In the genomic region with DNA sequence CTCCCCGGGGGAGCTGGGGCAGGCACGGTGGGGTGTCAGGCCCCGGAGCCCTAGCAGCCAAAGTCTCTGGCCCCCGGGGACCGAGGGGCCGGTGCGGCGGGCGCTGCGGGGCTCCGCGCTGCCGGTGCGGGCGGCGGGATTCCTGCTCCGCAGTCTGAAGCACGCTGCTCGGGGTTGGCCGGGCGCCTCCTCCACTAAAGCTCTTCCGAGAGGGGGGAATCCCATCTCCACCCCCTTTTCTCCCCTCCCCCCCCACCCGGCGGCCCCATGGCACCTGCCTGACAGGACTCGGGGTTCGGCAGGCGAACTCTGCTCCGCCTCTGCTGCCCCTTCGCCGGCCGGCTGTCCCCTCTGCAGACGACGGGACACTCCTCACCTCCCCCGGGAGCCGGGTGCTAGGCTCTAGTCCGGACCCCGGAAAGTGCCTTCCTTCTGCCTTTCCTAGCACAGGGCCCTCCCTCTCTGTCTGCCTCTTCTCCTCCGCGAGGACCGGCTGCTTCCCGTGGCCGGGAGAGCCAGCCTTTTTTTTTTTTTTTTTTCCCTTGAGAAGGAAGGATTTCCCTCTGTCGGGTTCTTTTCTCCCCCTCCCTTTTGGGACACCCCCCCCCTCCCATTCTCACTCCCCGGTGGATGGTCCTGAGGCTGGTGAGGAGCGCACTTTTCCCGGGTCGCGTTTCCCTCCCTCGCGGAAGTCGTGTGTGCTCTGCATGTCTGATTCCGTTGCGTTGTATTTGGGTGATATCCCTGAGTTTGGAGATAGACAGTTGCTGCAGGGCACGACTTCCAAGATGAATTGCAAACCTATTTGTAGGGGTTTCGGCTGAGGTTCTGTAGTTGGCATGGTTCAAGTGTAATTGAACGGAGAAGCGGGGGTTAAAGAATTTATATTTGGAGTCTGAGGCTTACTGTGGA, we compare ENCODE assay signal across 9 mouse cellular contexts. TPM values are rescaled to one million over a fixed set of nuclear protein-coding genes. Genes with fewer than 3 reads are reported as not detected.
A peak's percentile ranks its signal among the peaks of the same experiment; 100 is the strongest.
DNase-seq lines count a peak whose midpoint lies in the region; ATAC-seq and TF ChIP-seq lines count a peak whose summit lies in the region.
"Had no signal": no experiment of that assay in that cellular context is flagged by ENCODE, and none has a peak within 500 bp of the region (broad histone marks: within the 10 kb centered on the region; RNA-seq: fewer than 3 reads in every experiment).

No protein-coding gene starts in this region.

- peak overlapping the region; percentile 65 for H3K4me2 ChIP-seq in forebrain, embryonic 16.5 days (ENCODE audit: low read length)
- H3K4me2 ChIP-seq in lung, postnatal 0 days (replicated peaks; ENCODE audit: low read depth, low read length) = peak overlapping the region; percentile 75

- H3K9me3 ChIP-seq in ES-Bruce4 (replicated peaks; ENCODE audit: control insufficient read depth, insufficient read depth, low read length, poor library complexity, severe bottlenecking) = no peaks in the 10 kb centered on the region
- H3K9me3 ChIP-seq in forebrain, embryonic 16.5 days (ENCODE audit: control insufficient read depth, low read length) = no peaks in the 10 kb centered on the region
- no peaks in the 10 kb centered on the region for H3K9me3 ChIP-seq in lung, postnatal 0 days (ENCODE audit: low read length)

- H3K9ac ChIP-seq in ES-Bruce4 (ENCODE audit: low read depth, poor library complexity, severe bottlenecking) = peak overlapping the region; percentile 69
- H3K9ac ChIP-seq in forebrain, embryonic 16.5 days (replicated peaks; ENCODE audit: low read depth, low read length) = peak overlapping the region; percentile 92
- H3K9ac ChIP-seq in lung, postnatal 0 days (replicated peaks; ENCODE audit: low read depth) = peak overlapping the region; percentile 71

- TF ChIP-seq EP300 in ES-Bruce4 (IDR thresholded peaks at IDR 0.05; ENCODE audit: insufficient read depth, low read depth, low read length) = no peak
- no peak for TF ChIP-seq EP300 in lung, postnatal 0 days (IDR thresholded peaks at IDR 0.05)

- peaks cover 3% of the 10 kb centered on the region; the same call in 1 of the 2 replicates for H3K27me3 ChIP-seq in ES-Bruce4 (ENCODE audit: control insufficient read depth, insufficient read depth, low read length, poor library complexity, severe bottlenecking)
- no peaks in the 10 kb centered on the region for H3K27me3 ChIP-seq in forebrain, embryonic 16.5 days (replicated peaks; ENCODE audit: control insufficient read depth, insufficient read depth, low read length)
- no peaks in the 10 kb centered on the region for H3K27me3 ChIP-seq in lung, postnatal 0 days (replicated peaks; ENCODE audit: insufficient read depth, low read length)

- no peaks in the 10 kb centered on the region for H3K36me3 ChIP-seq in ES-Bruce4 (ENCODE audit: control insufficient read depth, insufficient read depth, low read length, poor library complexity, severe bottlenecking)
- H3K36me3 ChIP-seq in forebrain, embryonic 16.5 days (ENCODE audit: control insufficient read depth, insufficient read depth) = no peaks in the 10 kb centered on the region
- H3K36me3 ChIP-seq in lung, postnatal 0 days (ENCODE audit: insufficient read depth, low read length) = no peaks in the 10 kb centered on the region

- ATAC-seq in cerebellum, adult (ENCODE audit: insufficient number of reproducible peaks, low FRiP score, low TSS enrichment) = peak; percentile 19; the same call in 1 of the 2 replicates
- peak; percentile 22 for ATAC-seq in forebrain, embryonic 16.5 days
- 0 out of 2 replicates have a peak, but pooled peaks have one; percentile 2 for ATAC-seq in lung, postnatal 0 days

- no peak overlapping the region for H3K27ac ChIP-seq in ES-Bruce4 (ENCODE audit: insufficient read depth, low read length)
- H3K27ac ChIP-seq in forebrain, embryonic 16.5 days (ENCODE audit: low read length) = peak overlapping the region; percentile 99
- H3K27ac ChIP-seq in lung, postnatal 0 days (ENCODE audit: low read length) = peak overlapping the region; percentile 96

- no peak for TF ChIP-seq CTCF in ES-Bruce4 (IDR thresholded peaks at IDR 0.05; ENCODE audit: low read depth, low read length)
- no peak for TF ChIP-seq CTCF in lung, postnatal 0 days (IDR thresholded peaks at IDR 0.05)

- under 1% methylated on average over 52 of the region's 57 CpGs for WGBS in forebrain, embryonic 16.5 days
- WGBS in lung, postnatal 0 days = under 1% methylated on average over 49 of the region's 57 CpGs

- peak overlapping the region; percentile 88 for H3K4me3 ChIP-seq in ES-Bruce4 (ENCODE audit: low read depth, low read length)
- H3K4me3 ChIP-seq in forebrain, embryonic 16.5 days (replicated peaks; ENCODE audit: low read length) = peak overlapping the region; percentile 97
- peak overlapping the region; percentile 70 for H3K4me3 ChIP-seq in lung, postnatal 0 days (ENCODE audit: low read depth, low read length)

- H3K4me1 ChIP-seq in ES-Bruce4 (ENCODE audit: control insufficient read depth, insufficient read depth, low read length) = no peaks in the 10 kb centered on the region
- H3K4me1 ChIP-seq in forebrain, embryonic 16.5 days (replicated peaks; ENCODE audit: control insufficient read depth, insufficient read depth, low read length) = peaks cover 5% of the 10 kb centered on the region
- no peaks in the 10 kb centered on the region for H3K4me1 ChIP-seq in lung, postnatal 0 days (ENCODE audit: insufficient read depth, low read depth, low read length)

- TF ChIP-seq POLR2A in ES-Bruce4 (IDR thresholded peaks at IDR 0.05; ENCODE audit: insufficient read depth, low read length) = no peak

- DNase-seq in heart, postnatal 4 days = peak; percentile 52
- peak; percentile 60 to 61 for DNase-seq in layer of hippocampus, postnatal 10 days (ENCODE audit: low spot score in 2 of 2)
- peak; percentile 62 for DNase-seq in lung, postnatal 0 days (ENCODE audit: low spot score)
- peak; percentile 33 for DNase-seq in retina, adult 2 months (ENCODE audit: low read depth, low spot score)
- peak; percentile 49 to 58 for DNase-seq in thymus, postnatal 36 days

RNA-seq across cellular contexts. Expression of a gene that starts 1.1 kb away (rescaled TPM):
- polyA plus RNA-seq in ES-Bruce4 (2011; ENCODE audit: insufficient read depth, insufficient read length, low read depth, missing spikeins) = 6.2 and 6.7 TPM in 2 replicates
- polyA plus RNA-seq in forebrain, embryonic 16.5 days (2015; fragmentation: Nextera tagmentation; extraction: Ambion mirVana) = 30.1 and 34.7 TPM in 2 replicates
- 10 to 100 TPM; 22.7 to 23.3 TPM for total RNA-seq in heart, postnatal 4 days (2021)
- total RNA-seq in layer of hippocampus, postnatal 10 days (2021) = 10 to 100 TPM; 81.7 to 83.3 TPM
- 13.5 and 16.6 TPM in 2 replicates for polyA plus RNA-seq in lung, postnatal 0 days (2015; fragmentation: Nextera tagmentation; extraction: Ambion mirVana)

RNA-seq across cellular contexts. Expression of a gene that starts 33.2 kb away (rescaled TPM):
- not detected in 2 replicates for polyA plus RNA-seq in ES-Bruce4 (2011; ENCODE audit: insufficient read depth, insufficient read length, low read depth, missing spikeins)
- polyA plus RNA-seq in forebrain, embryonic 16.5 days (2015; fragmentation: Nextera tagmentation; extraction: Ambion mirVana) = not detected in 2 replicates
- not detected for total RNA-seq in heart, postnatal 4 days (2021)
- not detected for total RNA-seq in layer of hippocampus, postnatal 10 days (2021)
- not detected in 2 replicates for polyA plus RNA-seq in lung, postnatal 0 days (2015; fragmentation: Nextera tagmentation; extraction: Ambion mirVana)
- polyA plus RNA-seq: frontal cortex, adult 2 months had no signal
